Mouse (Mus musculus): ENCODE results near the gene 4930519P11Rik. TPM values are rescaled to one million over a fixed set of nuclear protein-coding genes. Genes with fewer than 3 reads are reported as not detected.

The 4930519P11Rik gene
- polyA plus RNA-seq (2011; ENCODE audit: insufficient read depth, insufficient read length, low replicate concordance, missing spikeins), result not detected in 2 replicates

DNA sequence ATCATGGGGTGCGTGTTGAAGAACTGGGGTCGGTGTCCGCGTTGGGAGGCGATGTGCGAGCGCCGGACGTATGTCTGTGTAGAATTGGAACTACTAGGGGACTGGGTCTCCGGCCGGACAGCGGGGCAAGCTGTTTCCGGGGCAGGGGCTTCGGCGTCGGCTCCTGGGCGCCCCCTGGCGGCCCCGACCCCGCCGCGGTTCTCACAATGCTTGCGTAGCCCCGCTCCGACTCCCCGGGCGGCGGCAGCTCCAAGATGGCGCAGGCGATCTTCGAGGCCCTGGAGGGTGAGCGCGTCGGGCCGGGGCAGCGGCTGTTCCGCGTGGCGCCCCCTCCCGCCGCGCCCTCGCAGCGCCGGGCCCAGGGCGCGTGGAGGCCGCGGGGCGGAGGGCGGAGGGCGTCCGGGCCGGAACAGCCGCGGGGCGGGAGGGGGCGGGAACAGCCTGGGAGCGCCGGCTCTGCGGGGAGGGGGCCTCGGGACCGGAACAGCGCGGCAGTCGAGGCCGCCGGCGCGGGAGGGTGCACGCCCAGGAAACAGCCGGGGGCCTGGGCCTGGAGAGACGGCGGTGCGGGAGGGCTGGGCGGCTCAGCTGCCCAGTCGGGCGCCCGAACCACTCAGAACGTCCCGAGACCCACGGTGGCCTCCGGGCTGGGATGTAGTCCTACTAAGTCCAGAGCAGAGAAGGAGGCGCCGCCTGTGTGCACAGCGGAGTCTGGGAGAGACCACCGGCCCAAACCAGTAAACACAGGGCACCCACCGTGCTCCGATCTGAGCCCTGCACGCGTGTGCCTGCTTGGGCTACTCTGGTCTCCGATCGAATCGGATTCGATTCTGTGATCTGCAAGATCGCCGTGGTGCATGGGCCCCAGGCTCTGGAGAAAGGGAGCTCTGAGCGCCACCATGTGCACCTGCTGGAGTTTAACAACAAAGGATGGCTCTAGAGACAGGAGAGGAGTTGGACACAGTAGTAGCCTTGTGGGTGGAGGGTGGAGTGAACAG lies at the start of gene 4930519P11Rik, which contains the start of gene Zfp341:
Gene 4930519P11Rik, minus strand, starts transcription at position 320 of the 998 bp plus-strand sequence.
Gene Zfp341, plus strand, starts transcription at position 180 of the 998 bp plus-strand sequence.
- Histone ChIP-seq H3K27ac (ENCODE audit: control insufficient read depth, insufficient read depth, low read depth, low read length, poor library complexity) (peak within 1 kb of the TSS; percentile 97), H3K4me3 (replicated peaks; ENCODE audit: control insufficient read depth, low read depth, low read length) (peak within 1 kb of the TSS; percentile 98), H3K4me1 (ENCODE audit: control insufficient read depth, insufficient read depth, low read length) (peaks cover 1% of the 10 kb centered on the region; the same call in 1 of the 2 replicates)
- TF ChIP-seq CTCF (IDR thresholded peaks at IDR 0.05; ENCODE audit: control insufficient read depth, insufficient read depth, low read length) (peak; percentile 40; the same call in 1 of the 2 replicates), POLR2A (IDR thresholded peaks at IDR 0.05; ENCODE audit: borderline replicate concordance, control insufficient read depth, low read depth, low read length) (peak; percentile 77; the same call in 1 of the 2 replicates)
- under 1% methylated on average over 90 of the region's 98 CpGs for WGBS

DNA sequence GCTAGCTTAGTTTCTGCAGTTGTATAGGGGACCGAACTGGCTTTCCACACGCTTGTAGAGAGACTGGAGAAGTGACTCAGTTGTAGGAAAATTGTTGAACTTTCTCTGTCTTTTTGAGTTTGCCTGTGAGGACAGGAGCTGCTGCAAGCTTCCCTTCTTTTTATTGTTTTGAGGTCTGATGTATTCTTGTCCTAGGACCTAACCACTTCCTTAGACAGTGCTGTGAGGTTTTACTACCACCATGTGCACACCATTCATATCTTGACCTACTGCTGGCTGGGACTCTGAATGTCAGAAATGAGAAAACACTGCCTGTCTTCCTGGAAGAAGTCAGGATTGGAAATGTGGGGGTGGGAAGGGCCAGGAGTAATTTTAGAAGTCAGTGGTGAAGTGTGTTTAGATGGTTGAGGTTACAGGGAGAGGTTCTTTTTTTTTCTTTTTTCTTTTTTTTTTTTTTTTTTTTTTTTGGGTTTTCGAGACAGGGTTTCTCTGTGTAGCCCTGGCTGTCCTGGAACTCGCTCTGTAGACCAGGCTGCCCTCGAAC lies 46.4 kb upstream of the 4930519P11Rik start:
- H3K4me3 ChIP-seq (replicated peaks; ENCODE audit: control insufficient read depth, low read depth, low read length), result no peak overlapping the region
- WGBS, result 36% methylated on average over 5 of the region's 5 CpGs
- H3K4me1 ChIP-seq (ENCODE audit: control insufficient read depth, insufficient read depth, low read length), result no peaks in the 10 kb centered on the region; the same call in 1 of the 2 replicates
- H3K27ac ChIP-seq (ENCODE audit: control insufficient read depth, insufficient read depth, low read depth, low read length, poor library complexity), result no peak overlapping the region
- TF ChIP-seq CTCF (IDR thresholded peaks at IDR 0.05; ENCODE audit: control insufficient read depth, insufficient read depth, low read length) (no peak), POLR2A (IDR thresholded peaks at IDR 0.05; ENCODE audit: borderline replicate concordance, control insufficient read depth, low read depth, low read length) (no peak)

GRCm38 (mm10) chr2:154659070-154659469 lies 45.8 kb upstream of the 4930519P11Rik start:
- TF ChIP-seq POLR2A (IDR thresholded peaks at IDR 0.05; ENCODE audit: borderline replicate concordance, control insufficient read depth, low read depth, low read length) (no peak), CTCF (IDR thresholded peaks at IDR 0.05; ENCODE audit: control insufficient read depth, insufficient read depth, low read length) (no peak)
- 68% methylated on average over 4 of the region's 4 CpGs for WGBS
- Histone ChIP-seq H3K27ac (ENCODE audit: control insufficient read depth, insufficient read depth, low read depth, low read length, poor library complexity) (no peak overlapping the region), H3K4me1 (ENCODE audit: control insufficient read depth, insufficient read depth, low read length) (no peaks in the 10 kb centered on the region; the same call in 1 of the 2 replicates), H3K4me3 (replicated peaks; ENCODE audit: control insufficient read depth, low read depth, low read length) (no peak overlapping the region)

DNA sequence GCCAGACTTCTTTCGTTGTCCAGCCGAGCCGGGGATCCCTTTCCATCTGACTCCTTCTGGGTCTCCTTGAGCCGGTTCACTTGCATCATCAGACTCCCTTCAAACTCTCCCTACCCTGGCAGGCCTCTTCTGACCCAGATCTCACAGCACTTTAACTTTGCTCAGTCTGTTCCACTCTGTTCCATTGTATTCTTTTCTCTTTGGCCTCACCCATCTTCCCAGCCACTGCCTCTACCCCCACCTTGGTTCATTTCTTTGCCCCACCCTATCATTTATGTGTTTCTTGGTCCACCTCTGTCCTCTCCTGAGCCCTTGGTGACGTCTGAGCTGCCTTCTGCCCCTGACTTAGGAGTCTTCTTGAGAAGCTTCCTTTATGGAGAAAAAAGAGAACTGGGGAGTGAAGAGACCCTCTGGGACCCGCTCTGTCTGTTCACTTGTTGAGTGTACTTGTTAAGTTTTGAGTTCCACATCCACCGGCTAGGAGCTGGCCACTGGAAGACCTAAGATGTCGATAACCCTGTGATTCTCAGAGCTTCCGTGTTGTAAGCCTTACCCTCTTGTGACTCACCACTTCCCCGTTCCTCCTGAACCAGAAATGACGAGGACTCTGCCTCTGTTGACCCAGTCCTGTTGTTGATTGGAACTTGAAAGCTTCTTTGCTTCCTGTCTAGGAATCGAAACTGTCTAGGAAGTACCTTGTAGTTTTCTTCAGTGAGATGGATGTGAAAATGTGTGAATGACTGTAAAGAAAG lies 44.4 kb upstream of the 4930519P11Rik start:
- TF ChIP-seq POLR2A (IDR thresholded peaks at IDR 0.05; ENCODE audit: borderline replicate concordance, control insufficient read depth, low read depth, low read length) (no peak), CTCF (IDR thresholded peaks at IDR 0.05; ENCODE audit: control insufficient read depth, insufficient read depth, low read length) (no peak)
- peak overlapping the region; percentile 76 for H3K4me3 ChIP-seq (replicated peaks; ENCODE audit: control insufficient read depth, low read depth, low read length)
- 0% methylated on average over 12 of the region's 12 CpGs for WGBS

GRCm38 (mm10) chr2:154656710-154657485 lies 43.7 kb upstream of the 4930519P11Rik start:
- peak; percentile 57; the same call in 1 of the 2 replicates for TF ChIP-seq POLR2A (IDR thresholded peaks at IDR 0.05; ENCODE audit: borderline replicate concordance, control insufficient read depth, low read depth, low read length)
- no peak for TF ChIP-seq CTCF (IDR thresholded peaks at IDR 0.05; ENCODE audit: control insufficient read depth, insufficient read depth, low read length)
- under 1% methylated on average over 67 of the region's 67 CpGs for WGBS
- Histone ChIP-seq H3K4me3 (replicated peaks; ENCODE audit: control insufficient read depth, low read depth, low read length) (peak overlapping the region; percentile 76), H3K27ac (ENCODE audit: control insufficient read depth, insufficient read depth, low read depth, low read length, poor library complexity) (peak overlapping the region; percentile 82), H3K4me1 (ENCODE audit: control insufficient read depth, insufficient read depth, low read length) (no peaks in the 10 kb centered on the region; the same call in 1 of the 2 replicates)

More for the DNA sequence above, 44.4 kb upstream of the 4930519P11Rik start:
- H3K4me1 ChIP-seq (ENCODE audit: control insufficient read depth, insufficient read depth, low read length), result no peaks in the 10 kb centered on the region; the same call in 1 of the 2 replicates
- peak overlapping the region; percentile 82 for H3K27ac ChIP-seq (ENCODE audit: control insufficient read depth, insufficient read depth, low read depth, low read length, poor library complexity)

GRCm38 (mm10) chr2:154655878-154656414 lies 42.7 kb upstream of the 4930519P11Rik start:
- Histone ChIP-seq H3K27ac (ENCODE audit: control insufficient read depth, insufficient read depth, low read depth, low read length, poor library complexity) (no peak overlapping the region), H3K4me1 (ENCODE audit: control insufficient read depth, insufficient read depth, low read length) (no peaks in the 10 kb centered on the region; the same call in 1 of the 2 replicates), H3K4me3 (replicated peaks; ENCODE audit: control insufficient read depth, low read depth, low read length) (no peak overlapping the region)
- TF ChIP-seq POLR2A (IDR thresholded peaks at IDR 0.05; ENCODE audit: borderline replicate concordance, control insufficient read depth, low read depth, low read length) (no peak), CTCF (IDR thresholded peaks at IDR 0.05; ENCODE audit: control insufficient read depth, insufficient read depth, low read length) (no peak)
- WGBS, result 17% methylated on average over 2 of the region's 2 CpGs

GRCm38 (mm10) chr2:154654976-154655375 lies 41.7 kb upstream of the 4930519P11Rik start:
- Histone ChIP-seq H3K4me1 (ENCODE audit: control insufficient read depth, insufficient read depth, low read length) (no peaks in the 10 kb centered on the region; the same call in 1 of the 2 replicates), H3K27ac (ENCODE audit: control insufficient read depth, insufficient read depth, low read depth, low read length, poor library complexity) (no peak overlapping the region), H3K4me3 (replicated peaks; ENCODE audit: control insufficient read depth, low read depth, low read length) (no peak overlapping the region)
- no peak for TF ChIP-seq CTCF (IDR thresholded peaks at IDR 0.05; ENCODE audit: control insufficient read depth, insufficient read depth, low read length)
- TF ChIP-seq POLR2A (IDR thresholded peaks at IDR 0.05; ENCODE audit: borderline replicate concordance, control insufficient read depth, low read depth, low read length), result no peak
- 94% methylated on average over 12 of the region's 12 CpGs for WGBS
